Mouse (Mus musculus) MEL (cell line): ENCODE measurements around the gene Fastk.

Experiments
- CTCF ChIP-seq, 3 experiments: IDR thresholded peaks in 2 of 3; conservative IDR thresholded peaks in 1 of 3; 2 replicates each; pipeline ENCODE4 v1.5.1; 2011 to 2012; ENCODE audit warnings: low read length in 3 of 3, low read depth in 2 of 3, mild to moderate bottlenecking in 2 of 3, improper control_type of control experiment in 1 of 3, inconsistent platforms in 1 of 3, mixed read lengths in 1 of 3, moderate library complexity in 1 of 3; ENCODE audit not compliant: control insufficient read depth in 1 of 3, insufficient read depth in 1 of 3, poor library complexity in 1 of 3, severe bottlenecking in 1 of 3
- GATA1 ChIP-seq: IDR thresholded peaks from 2 replicates; pipeline ENCODE4 v1.6.1; 2011; ENCODE audit warnings: low read depth, low read length, improper control_type of control experiment

GRCm38 (mm10) chr5:24445428-24446080 is 467 bp upstream of the Fastk start:
- no peak; a peak in 1 of 6 replicates for TF ChIP-seq CTCF (IDR thresholded peaks at IDR 0.05 in 2 of 3, conservative IDR thresholded peaks at IDR 0.05 in 1 of 3; ENCODE audit: control insufficient read depth in 1 of 3, insufficient read depth in 1 of 3, low read depth in 2 of 3, low read length in 3 of 3, poor library complexity in 1 of 3, severe bottlenecking in 1 of 3)
- TF ChIP-seq GATA1: no peak
